Mouse (Mus musculus) frontal cortex, postnatal 36 days (tissue): ENCODE data around the gene Fbxo36.

Source experiments
- DNase-seq, 2 experiments: peaks; one replicate each; pipeline ENCODE4 v3.0.0; 2022; ENCODE audit warnings: low spot score in 2 of 2

Gene Fbxo36

GRCm38 (mm10) chr1:84890005-84890393 is 50.4 kb downstream of the Fbxo36 start:
- no peak for DNase-seq

GRCm38 (mm10) chr1:84890503-84890902 is 50.9 kb downstream of the Fbxo36 start:
- no peak for DNase-seq

GRCm38 (mm10) chr1:84891746-84892145 is 52.1 kb downstream of the Fbxo36 start:
- DNase-seq = no peak

GRCm38 (mm10) chr1:84897364-84897763 is 57.7 kb downstream of the Fbxo36 start:
- no peak for DNase-seq

GRCm38 (mm10) chr1:84899156-84899555 is 59.5 kb downstream of the Fbxo36 start:
- no peak for DNase-seq

- no peak for DNase-seq
Observed at GRCm38 (mm10) chr1:84904467-84904866, 64.8 kb downstream of the Fbxo36 start.

GRCm38 (mm10) chr1:84910177-84910804 is 70.7 kb downstream of the Fbxo36 start:
- DNase-seq = no peak

- no peak for DNase-seq
Observed at GRCm38 (mm10) chr1:84912571-84912970, 72.9 kb downstream of the Fbxo36 start.

- DNase-seq = no peak
Observed at GRCm38 (mm10) chr1:84915010-84915409, 75.4 kb downstream of the Fbxo36 start.

GRCm38 (mm10) chr1:84918865-84919264 is 79.2 kb downstream of the Fbxo36 start:
- DNase-seq = no peak

GRCm38 (mm10) chr1:84923432-84923831 is 83.8 kb downstream of the Fbxo36 start:
- DNase-seq = no peak

- no peak for DNase-seq
Observed at GRCm38 (mm10) chr1:84924134-84924533, 84.5 kb downstream of the Fbxo36 start.

- DNase-seq = no peak
Observed at GRCm38 (mm10) chr1:84925599-84925998, 86.0 kb downstream of the Fbxo36 start.

- peak; percentile 85 to 88 for DNase-seq
Observed at GRCm38 (mm10) chr1:84933472-84934150, 94.0 kb downstream of the Fbxo36 start.

- DNase-seq = peak in 1 of 2 experiments; percentile 44
Observed at GRCm38 (mm10) chr1:84934151-84934502, 94.5 kb downstream of the Fbxo36 start.

GRCm38 (mm10) chr1:84934503-84935333 is 95.1 kb downstream of the Fbxo36 start, which contains the start of gene Slc16a14:
Slc16a14 (minus strand) TSS chr1:84935134.
- peak; percentile 65 for DNase-seq

GRCm38 (mm10) chr1:84935668-84936067 is 96.0 kb downstream of the Fbxo36 start:
- DNase-seq = peak; percentile 81 to 93

GRCm38 (mm10) chr1:84936716-84937510 is 97.3 kb downstream of the Fbxo36 start:
- DNase-seq = no peak

GRCm38 (mm10) chr1:84939466-84939865 is 99.8 kb downstream of the Fbxo36 start:
- no peak for DNase-seq

GRCm38 (mm10) chr1:84940322-84940721 is 100.7 kb downstream of the Fbxo36 start:
- no peak for DNase-seq

GRCm38 (mm10) chr1:84942666-84943065 is 103.0 kb downstream of the Fbxo36 start:
- DNase-seq = no peak

GRCm38 (mm10) chr1:84943549-84943948 is 103.9 kb downstream of the Fbxo36 start:
- no peak for DNase-seq
